Mouse (Mus musculus) hindbrain, postnatal 0 days (tissue): ENCODE results near the gene Cers6. TPM values are rescaled to one million over a fixed set of nuclear protein-coding genes. Genes with fewer than 3 reads are reported as not detected.

Source experiments
- ATAC-seq: fragments of 200-750 bp; cut with Nextera tagmentation; 2 replicates; pipeline ENCODE4 v1.8.0; 2017; ENCODE audit warnings: mild to moderate bottlenecking, moderate TSS enrichment, moderate library complexity
- DNase-seq: peaks from one replicate; pipeline ENCODE4 v3.0.0-alpha.2; 2015; ENCODE audit warnings: low spot score
- H3K27ac ChIP-seq: fragments of 300-500 bp; sonication (generic); 2 replicates; pipeline ENCODE4 v1.5.1; 2014; ENCODE audit warnings: mild to moderate bottlenecking
- H3K27me3 ChIP-seq: fragments of 300-500 bp; sonication (generic); 2 replicates; pipeline ENCODE4 v1.6.1; 2014; ENCODE audit warnings: low read length, mixed read lengths; ENCODE audit not compliant: insufficient read depth
- H3K36me3 ChIP-seq: fragments of 300-500 bp; sonication (generic); 2 replicates; pipeline ENCODE4 v1.6.1; 2014; ENCODE audit warnings: low read length, mixed read lengths; ENCODE audit not compliant: insufficient read depth
- H3K4me1 ChIP-seq: fragments of 300-500 bp; sonication (generic); 2 replicates; pipeline ENCODE4 v1.6.1; 2014; ENCODE audit warnings: antibody characterized with exemption, low read length, mixed read lengths; ENCODE audit not compliant: insufficient read depth
- H3K4me2 ChIP-seq: fragments of 300-500 bp; sonication (generic); 2 replicates; pipeline ENCODE4 v1.6.1; 2014; ENCODE audit warnings: low read depth, mild to moderate bottlenecking, low read length, moderate library complexity, mixed read lengths
- H3K4me3 ChIP-seq: fragments of 300-500 bp; sonication (generic); 2 replicates; pipeline ENCODE4 v1.5.1; 2014; ENCODE audit warnings: low read length
- H3K9ac ChIP-seq: fragments of 300-500 bp; sonication (generic); replicated peaks from 2 replicates; pipeline ENCODE4 v1.6.1; 2014; ENCODE audit warnings: mild to moderate bottlenecking, low read length, moderate library complexity, mixed read lengths
- H3K9me3 ChIP-seq: fragments of 300-500 bp; sonication (generic); 2 replicates; pipeline ENCODE4 v1.6.1; 2016; ENCODE audit warnings: low read length, mixed read lengths
- CTCF ChIP-seq: IDR thresholded peaks from 2 replicates; pipeline ENCODE4 v1.5.1; 2016; ENCODE audit warnings: antibody characterized with exemption, control low read depth, low read depth
- WGBS: fragments of 180-500 bp; shearing (Covaris S2); extraction: QIAGEN DNeasy Blood & Tissue Kit; methylation state at CpG from one replicate; pipeline ENCODE4 v1.1.7; 2014; 5-methylcytosine and 5-hydroxymethylcytosine counted together
- polyA plus RNA-seq: library from polyadenylated mRNA; unstranded; fragments of >200 nt; fragmentation: Nextera tagmentation; extraction: Ambion mirVana; gene quantifications from 2 replicates; pipeline ENCODE4 v1.2.1, GENCODE M21; 2015
- total RNA-seq: library from RNA; depleted of rRNA; stranded (reverse); fragments of >200 nt; gene quantifications from 2 replicates; pipeline ENCODE4 v1.2.3, GENCODE M21; 2014

Gene Cers6
- total and polyA plus RNA-seq, 2 experiments from 2014 or later, result 25.8 to 58.7 TPM

- no peak overlapping the region for H3K9ac ChIP-seq
- ATAC-seq, result no peak
- 69% methylated on average over 3 of the region's 3 CpGs for WGBS
- no peaks in the 10 kb centered on the region for H3K36me3 ChIP-seq
- H3K4me3 ChIP-seq, result no peak overlapping the region
- no peaks in the 10 kb centered on the region for H3K4me1 ChIP-seq
- no peak for DNase-seq
- H3K4me2 ChIP-seq, result no peak overlapping the region
- no peak overlapping the region for H3K27ac ChIP-seq
- no peaks in the 10 kb centered on the region for H3K27me3 ChIP-seq
- no peaks in the 10 kb centered on the region for H3K9me3 ChIP-seq
- TF ChIP-seq CTCF, result no peak
Observed at GRCm38 (mm10) chr2:68906921-68907320, 45.7 kb downstream of the Cers6 start.

GRCm38 (mm10) chr2:68907721-68908463, 46.7 kb downstream of the Cers6 start:
- Histone ChIP-seq H3K4me1 (no peaks in the 10 kb centered on the region), H3K27ac (no peak overlapping the region), H3K9ac (no peak overlapping the region), H3K4me3 (no peak overlapping the region), H3K9me3 (no peaks in the 10 kb centered on the region), H3K4me2 (no peak overlapping the region), H3K27me3 (no peaks in the 10 kb centered on the region), H3K36me3 (no peaks in the 10 kb centered on the region)
- no peak for TF ChIP-seq CTCF
- WGBS, result 75% methylated on average over 11 of the region's 11 CpGs
- DNase-seq (no peak), ATAC-seq (no peak)

GRCm38 (mm10) chr2:68910727-68911126, 49.5 kb downstream of the Cers6 start:
- no peak overlapping the region for H3K4me3 ChIP-seq
- no peak overlapping the region for H3K9ac ChIP-seq
- H3K9me3 ChIP-seq, result no peaks in the 10 kb centered on the region
- H3K27ac ChIP-seq, result no peak overlapping the region
- H3K4me1 ChIP-seq, result no peaks in the 10 kb centered on the region
- H3K36me3 ChIP-seq, result no peaks in the 10 kb centered on the region
- H3K4me2 ChIP-seq, result no peak overlapping the region
- TF ChIP-seq CTCF, result no peak
- no peaks in the 10 kb centered on the region for H3K27me3 ChIP-seq
- ATAC-seq (no peak), DNase-seq (no peak)
- WGBS, result 71% methylated on average over 7 of the region's 7 CpGs

GRCm38 (mm10) chr2:68911587-68912483, 50.6 kb downstream of the Cers6 start:
- no peak overlapping the region for H3K27ac ChIP-seq
- no peaks in the 10 kb centered on the region for H3K27me3 ChIP-seq
- no peaks in the 10 kb centered on the region for H3K4me1 ChIP-seq
- H3K36me3 ChIP-seq, result no peaks in the 10 kb centered on the region
- ATAC-seq, result no peak
- H3K4me3 ChIP-seq, result no peak overlapping the region
- no peak overlapping the region for H3K9ac ChIP-seq
- 80% methylated on average over 12 of the region's 12 CpGs for WGBS
- H3K9me3 ChIP-seq, result no peaks in the 10 kb centered on the region
- H3K4me2 ChIP-seq, result no peak overlapping the region
- no peak for TF ChIP-seq CTCF
- DNase-seq, result no peak

GRCm38 (mm10) chr2:68915742-68916141, 54.5 kb downstream of the Cers6 start:
- ATAC-seq (no peak), DNase-seq (no peak)
- Histone ChIP-seq H3K4me3 (no peak overlapping the region), H3K4me2 (no peak overlapping the region), H3K9me3 (no peaks in the 10 kb centered on the region), H3K36me3 (no peaks in the 10 kb centered on the region), H3K27me3 (no peaks in the 10 kb centered on the region), H3K27ac (no peak overlapping the region), H3K4me1 (no peaks in the 10 kb centered on the region), H3K9ac (no peak overlapping the region)
- TF ChIP-seq CTCF, result no peak

- WGBS, result 90% methylated on average over 3 of the region's 3 CpGs
- TF ChIP-seq CTCF, result no peak
- H3K4me2 ChIP-seq, result no peak overlapping the region
- H3K36me3 ChIP-seq, result no peaks in the 10 kb centered on the region
- H3K27me3 ChIP-seq, result no peaks in the 10 kb centered on the region
- H3K9ac ChIP-seq, result no peak overlapping the region
- no peak overlapping the region for H3K27ac ChIP-seq
- no peaks in the 10 kb centered on the region for H3K9me3 ChIP-seq
- H3K4me1 ChIP-seq, result no peaks in the 10 kb centered on the region
- H3K4me3 ChIP-seq, result no peak overlapping the region
- ATAC-seq (no peak), DNase-seq (no peak)
Observed at GRCm38 (mm10) chr2:68916299-68916698, 55.1 kb downstream of the Cers6 start.

- TF ChIP-seq CTCF, result no peak
- H3K9ac ChIP-seq, result no peak overlapping the region
- H3K27me3 ChIP-seq, result no peaks in the 10 kb centered on the region
- H3K4me3 ChIP-seq, result no peak overlapping the region
- H3K4me1 ChIP-seq, result no peaks in the 10 kb centered on the region
- no peak overlapping the region for H3K4me2 ChIP-seq
- H3K27ac ChIP-seq, result no peak overlapping the region
- no peaks in the 10 kb centered on the region for H3K36me3 ChIP-seq
- DNase-seq, result no peak
- no peak for ATAC-seq
- H3K9me3 ChIP-seq, result no peaks in the 10 kb centered on the region
Observed at GRCm38 (mm10) chr2:68917010-68917409, 55.8 kb downstream of the Cers6 start.
